Mouse (Mus musculus): ENCODE results near the gene Gpr176. TPM values are rescaled to one million over a fixed set of nuclear protein-coding genes. Genes with fewer than 3 reads are reported as not detected.
A peak's percentile ranks its signal among the peaks of the same experiment; 100 is the strongest.

Gpr176 gene
- total and polyA plus RNA-seq, 3 experiments: not detected

GRCm38 (mm10) chr2:118399751-118400150, 26.5 kb upstream of the Gpr176 start:
- Histone ChIP-seq H3K79me2 (ENCODE audit: control insufficient read depth, insufficient read depth, low read length, poor library complexity) (peaks cover 3% of the 10 kb centered on the region; the same call in 1 of the 2 replicates), H3K9me3 (replicated peaks; ENCODE audit: insufficient read depth, low read length) (no peaks in the 10 kb centered on the region), H3K27ac (ENCODE audit: control insufficient read depth, low read depth, low read length) (no peak overlapping the region), H3K4me3 (ENCODE audit: control insufficient read depth in 1 of 2, insufficient read depth in 1 of 2, low read depth in 2 of 2, low read length in 2 of 2) (no peak overlapping the region), H3K36me3 (ENCODE audit: control insufficient read depth in 1 of 2, insufficient read depth in 2 of 2, low read length in 2 of 2) (no peaks in the 10 kb centered on the region; a peak in 1 of 4 replicates), H3K4me1 (ENCODE audit: control insufficient read depth in 1 of 2, insufficient read depth in 2 of 2, low read length in 2 of 2) (peaks cover 0 to 7% of the 10 kb centered on the region in 2 experiments; a peak in 2 of 4 replicates), H3K27me3 (ENCODE audit: control insufficient read depth in 1 of 2, insufficient read depth in 2 of 2, low read length in 2 of 2) (no peaks in the 10 kb centered on the region), H3K9ac (ENCODE audit: control insufficient read depth, low read depth, low read length, poor library complexity, severe bottlenecking) (no peak overlapping the region)
- DNase-seq (ENCODE audit: low read depth, low spot score): no peak
- TF ChIP-seq JUND (IDR thresholded peaks at IDR 0.05; ENCODE audit: low read depth, low read length): no peak
- no peak for TF ChIP-seq MAX (IDR thresholded peaks at IDR 0.05; ENCODE audit: low read length)
- TF ChIP-seq UBTF (IDR thresholded peaks at IDR 0.05; ENCODE audit: borderline replicate concordance, insufficient read depth, low read depth, low read length): no peak
- no peak for TF ChIP-seq ETS1 (IDR thresholded peaks at IDR 0.05; ENCODE audit: low read depth, low read length)
- TF ChIP-seq POLR2A (IDR thresholded peaks at IDR 0.05; ENCODE audit: control insufficient read depth in 1 of 2, insufficient read depth in 1 of 2, low read depth in 1 of 2, low read length in 2 of 2, poor library complexity in 1 of 2): no peak
- no peak for TF ChIP-seq EP300 (IDR thresholded peaks at IDR 0.05; ENCODE audit: low read depth in 1 of 2, low read length in 2 of 2)
- TF ChIP-seq TCF12 (IDR thresholded peaks at IDR 0.05; ENCODE audit: low read depth, low read length): no peak
- TF ChIP-seq MAZ (IDR thresholded peaks at IDR 0.05; ENCODE audit: low read depth, low read length): no peak
- TF ChIP-seq USF1 (IDR thresholded peaks at IDR 0.05; ENCODE audit: low read depth, low read length): no peak
- TF ChIP-seq SMC3 (IDR thresholded peaks at IDR 0.05; ENCODE audit: low read depth, low read length): no peak
- TF ChIP-seq MXI1 (IDR thresholded peaks at IDR 0.05; ENCODE audit: low read depth, low read length): no peak
- no peak for TF ChIP-seq POLR2AphosphoS5 (IDR thresholded peaks at IDR 0.05; ENCODE audit: borderline replicate concordance, low read depth, low read length)
- no peak for TF ChIP-seq USF2 (IDR thresholded peaks at IDR 0.05; ENCODE audit: borderline replicate concordance in 1 of 2, insufficient read depth in 1 of 2, low read depth in 1 of 2, low read length in 2 of 2)
- TF ChIP-seq POLR2AphosphoS2 (IDR thresholded peaks at IDR 0.05; ENCODE audit: low read length): no peak
- TF ChIP-seq ELF1 (IDR thresholded peaks at IDR 0.05; ENCODE audit: low read depth, low read length): no peak
- TF ChIP-seq MYB (IDR thresholded peaks at IDR 0.05; ENCODE audit: low read depth, low read length): no peak
- no peak for TF ChIP-seq KAT2A (conservative IDR thresholded peaks at IDR 0.05; ENCODE audit: low read depth, low read length)
- no peak for TF ChIP-seq MAFK (IDR thresholded peaks at IDR 0.05; ENCODE audit: borderline replicate concordance, low read depth, low read length)
- TF ChIP-seq E2F4 (IDR thresholded peaks at IDR 0.05; ENCODE audit: borderline replicate concordance, low read depth, low read length): no peak

GRCm38 (mm10) chr2:118391201-118391600, 18.0 kb upstream of the Gpr176 start:
- peaks cover 9% of the 10 kb centered on the region for H3K79me2 ChIP-seq (ENCODE audit: control insufficient read depth, insufficient read depth, low read length, poor library complexity)
- no peak overlapping the region for H3K9ac ChIP-seq (ENCODE audit: control insufficient read depth, low read depth, low read length, poor library complexity, severe bottlenecking)
- no peaks in the 10 kb centered on the region for H3K27me3 ChIP-seq (ENCODE audit: control insufficient read depth in 1 of 2, insufficient read depth in 2 of 2, low read length in 2 of 2)
- peaks cover 6 to 12% of the 10 kb centered on the region in 2 experiments for H3K4me1 ChIP-seq (ENCODE audit: control insufficient read depth in 1 of 2, insufficient read depth in 2 of 2, low read length in 2 of 2)
- no peaks in the 10 kb centered on the region for H3K9me3 ChIP-seq (replicated peaks; ENCODE audit: insufficient read depth, low read length)
- H3K36me3 ChIP-seq (ENCODE audit: control insufficient read depth in 1 of 2, insufficient read depth in 2 of 2, low read length in 2 of 2): peaks cover 0 to 18% of the 10 kb centered on the region in 2 experiments; a peak in 2 of 4 replicates
- H3K4me3 ChIP-seq (ENCODE audit: control insufficient read depth in 1 of 2, insufficient read depth in 1 of 2, low read depth in 2 of 2, low read length in 2 of 2): no peak overlapping the region
- peak; percentile 69 for DNase-seq (ENCODE audit: low read depth, low spot score)
- H3K27ac ChIP-seq (ENCODE audit: control insufficient read depth, low read depth, low read length): no peak overlapping the region
- TF ChIP-seq HCFC1 (IDR thresholded peaks at IDR 0.05; ENCODE audit: low read depth, low read length): no peak
- no peak for TF ChIP-seq ZNF384 (IDR thresholded peaks at IDR 0.05; ENCODE audit: low read depth, low read length)
- peak; percentile 65; the same call in 1 of the 2 replicates for TF ChIP-seq USF1 (IDR thresholded peaks at IDR 0.05; ENCODE audit: low read depth, low read length)
- TF ChIP-seq MAZ (IDR thresholded peaks at IDR 0.05; ENCODE audit: low read depth, low read length): peak; percentile 49; the same call in 1 of the 2 replicates
- no peak for TF ChIP-seq ZC3H11A (IDR thresholded peaks at IDR 0.05; ENCODE audit: low read depth, low read length)
- no peak for TF ChIP-seq ZKSCAN1 (IDR thresholded peaks at IDR 0.05; ENCODE audit: low read depth, low read length)
- no peak for TF ChIP-seq POLR2AphosphoS2 (IDR thresholded peaks at IDR 0.05; ENCODE audit: low read length)
- peak; percentile 59; the same call in 1 of the 2 replicates for TF ChIP-seq MAX (IDR thresholded peaks at IDR 0.05; ENCODE audit: low read length)
- no peak for TF ChIP-seq NELFE (IDR thresholded peaks at IDR 0.05; ENCODE audit: low read depth, low read length)
- TF ChIP-seq SIN3A (IDR thresholded peaks at IDR 0.05; ENCODE audit: low read length): peak; percentile 66
- TF ChIP-seq CHD1 (IDR thresholded peaks at IDR 0.05; ENCODE audit: low read depth, low read length): no peak
- peak; percentile 88 for TF ChIP-seq RCOR1 (IDR thresholded peaks at IDR 0.05; ENCODE audit: low read depth, low read length)
- TF ChIP-seq RAD21 (IDR thresholded peaks at IDR 0.05; ENCODE audit: low read depth, low read length): no peak
- peak; percentile 13 to 52; a peak in 2 of 4 replicates for TF ChIP-seq EP300 (IDR thresholded peaks at IDR 0.05; ENCODE audit: low read depth in 1 of 2, low read length in 2 of 2)
- TF ChIP-seq UBTF (IDR thresholded peaks at IDR 0.05; ENCODE audit: borderline replicate concordance, insufficient read depth, low read depth, low read length): no peak
- TF ChIP-seq MXI1 (IDR thresholded peaks at IDR 0.05; ENCODE audit: low read depth, low read length): peak; percentile 84
- 0 out of 2 replicates have a peak, but pooled peaks have one; percentile 36 for TF ChIP-seq ETS1 (IDR thresholded peaks at IDR 0.05; ENCODE audit: low read depth, low read length)
- TF ChIP-seq TCF12 (IDR thresholded peaks at IDR 0.05; ENCODE audit: low read depth, low read length): 0 out of 2 replicates have a peak, but pooled peaks have one; percentile 12
- TF ChIP-seq SMC3 (IDR thresholded peaks at IDR 0.05; ENCODE audit: low read depth, low read length): no peak
- TF ChIP-seq GATA1 (IDR thresholded peaks at IDR 0.05; ENCODE audit: low read depth, low read length): peak; percentile 68
- TF ChIP-seq ELF1 (IDR thresholded peaks at IDR 0.05; ENCODE audit: low read depth, low read length): 0 out of 2 replicates have a peak, but pooled peaks have one; percentile 25
